Mouse (Mus musculus): ENCODE data around the gene Tpx2.

DNA sequence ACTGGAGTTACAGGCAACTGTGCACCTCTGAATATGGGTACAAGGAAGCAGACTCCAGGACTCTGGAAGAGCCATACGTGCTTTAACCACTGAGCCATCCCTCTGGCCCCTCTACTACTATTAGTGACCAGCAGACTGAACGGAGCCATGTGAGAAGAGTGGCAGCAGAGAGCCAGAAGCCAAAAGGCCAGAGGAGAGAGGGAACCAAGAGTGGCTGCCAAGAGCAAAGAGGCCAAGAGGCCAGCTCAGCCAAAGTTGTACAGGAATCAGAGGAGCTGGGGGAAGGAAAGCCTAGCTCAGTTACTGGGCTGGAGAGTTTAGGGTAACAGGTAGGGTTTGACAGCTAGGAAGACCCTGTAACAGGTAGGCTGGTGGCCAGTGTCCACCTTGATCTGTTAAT is 8.5 kb upstream of the Tpx2 start:
- TF ChIP-seq CTCF (IDR thresholded peaks at IDR 0.05; ENCODE audit: low read depth, low read length) (no peak), GATA2 (IDR thresholded peaks at IDR 0.05; ENCODE audit: borderline replicate concordance, low read depth, low read length) (no peak), POLR2AphosphoS5 (IDR thresholded peaks at IDR 0.05; ENCODE audit: insufficient replicate concordance, low read depth, low read length) (no peak), TAL1 (conservative IDR thresholded peaks at IDR 0.05; ENCODE audit: low read depth, low read length) (no peak)
